Mouse (Mus musculus) myocyte (in vitro differentiated cells): ENCODE results near the gene Frmd4a.
"Not testable (repeated sequence)": the region's sequence is repeated elsewhere in the genome, so short reads cannot be mapped to it uniquely, and the experiment has no call there.

Experiments
- E2F4 ChIP-seq: IDR thresholded peaks from one replicate; pipeline ENCODE4 v1.6.1; 2011; ENCODE audit warnings: mild to moderate bottlenecking, control low read depth, moderate library complexity; ENCODE audit not compliant: insufficient read depth
- MAX ChIP-seq: IDR thresholded peaks from one replicate; pipeline ENCODE4 v1.6.1; 2011; ENCODE audit warnings: low read depth, mild to moderate bottlenecking, control low read depth
- MYOD1 ChIP-seq, 3 experiments: IDR thresholded peaks; one replicate each; pipeline ENCODE4 v1.6.1; 2011; ENCODE audit warnings: control low read depth in 2 of 3, low read depth in 2 of 3, mild to moderate bottlenecking in 2 of 3, moderate library complexity in 1 of 3; ENCODE audit not compliant: insufficient read length in 2 of 3, control insufficient read depth in 1 of 3
- MYOG ChIP-seq, 3 experiments: IDR thresholded peaks; one replicate each; pipeline ENCODE4 v1.6.1; 2011; ENCODE audit warnings: control low read depth in 2 of 3, low read depth in 2 of 3, mild to moderate bottlenecking in 2 of 3; ENCODE audit not compliant: insufficient read length in 2 of 3, control insufficient read depth in 1 of 3, insufficient read depth in 1 of 3
- POLR2A ChIP-seq: IDR thresholded peaks from one replicate; pipeline ENCODE4 v1.6.1; 2011; ENCODE audit warnings: low read depth, mild to moderate bottlenecking, control low read depth, moderate library complexity; ENCODE audit not compliant: insufficient read length
- POLR2AphosphoS2 ChIP-seq: IDR thresholded peaks from one replicate; pipeline ENCODE4 v1.6.1; 2011; ENCODE audit warnings: low read depth, control low read depth; ENCODE audit not compliant: insufficient read length
- REST ChIP-seq: IDR thresholded peaks from one replicate; pipeline ENCODE4 v1.6.1; 2011; ENCODE audit warnings: mild to moderate bottlenecking, control low read depth, moderate library complexity; ENCODE audit not compliant: insufficient read depth, insufficient read length
- TCF12 ChIP-seq: IDR thresholded peaks from one replicate; pipeline ENCODE4 v1.6.1; 2011; ENCODE audit warnings: mild to moderate bottlenecking, control low read depth; ENCODE audit not compliant: poor library complexity, insufficient read depth, severe bottlenecking
- USF1 ChIP-seq: IDR thresholded peaks from one replicate; pipeline ENCODE4 v1.6.1; 2011; ENCODE audit warnings: low read depth, mild to moderate bottlenecking, control low read depth, moderate library complexity

DNA sequence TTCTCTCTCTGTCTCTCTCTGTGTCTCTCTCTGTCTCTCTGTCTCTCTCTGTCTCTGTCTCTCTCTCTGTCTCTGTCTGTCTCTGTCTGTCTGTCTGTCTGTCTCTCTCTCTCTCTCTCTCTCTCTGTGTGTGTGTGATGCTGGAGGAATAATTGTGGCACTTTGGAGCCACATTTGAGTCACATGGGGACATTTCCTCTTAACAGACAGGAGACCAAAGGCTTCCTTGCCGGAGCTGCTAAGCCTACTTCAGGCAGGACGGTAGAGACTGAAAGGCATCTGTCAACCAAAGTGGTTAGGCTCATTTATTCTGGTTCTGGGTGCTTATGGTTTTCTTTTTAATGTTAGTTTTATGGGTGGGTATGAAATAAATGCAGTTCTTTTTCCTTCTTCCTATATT is 543.0 kb downstream of the Frmd4a start:
- not testable (repeated sequence) for TF ChIP-seq POLR2A; MYOD1 (IDR thresholded peaks at IDR 0.05; ENCODE audit: control insufficient read depth in 1 of 3, insufficient read length in 2 of 3, low read depth in 2 of 3); MAX; MYOG (IDR thresholded peaks at IDR 0.05; ENCODE audit: control insufficient read depth in 1 of 3, insufficient read depth in 1 of 3, insufficient read length in 2 of 3, low read depth in 2 of 3); USF1; POLR2AphosphoS2; E2F4; TCF12; REST
